Mouse (Mus musculus): ENCODE measurements around the gene Neu1. TPM values are rescaled to one million over a fixed set of nuclear protein-coding genes. Genes with fewer than 3 reads are reported as not detected.

Neu1 gene
- total RNA-seq (2014; rRNA removed) (36.7 and 36.8 TPM in 2 replicates), polyA plus RNA-seq (2015; fragmentation: Nextera tagmentation; extraction: Ambion mirVana) (33.5 and 34.5 TPM in 2 replicates)

GRCm38 (mm10) chr17:34931061-34931734, at the start of gene Neu1:
Neu1 (plus strand) TSS chr17:34931253.
- Histone ChIP-seq H3K27ac (ENCODE audit: low read depth, low read length) (peak within 1 kb of the TSS; percentile 67), H3K27me3 (ENCODE audit: insufficient read depth, low read length) (no peaks in the 10 kb centered on the region), H3K9ac (peak within 1 kb of the TSS; percentile 88), H3K4me2 (ENCODE audit: low read depth) (peak within 1 kb of the TSS; percentile 99), H3K9me3 (ENCODE audit: low read length) (no peaks in the 10 kb centered on the region), H3K36me3 (ENCODE audit: insufficient read depth) (peaks cover 20% of the 10 kb centered on the region), H3K4me1 (ENCODE audit: insufficient read depth) (peaks cover 7% of the 10 kb centered on the region), H3K4me3 (ENCODE audit: low read depth, low read length) (peak within 1 kb of the TSS; percentile 87)
- ATAC-seq (peak; percentile 99), DNase-seq (peak; percentile 98)
- WGBS, result 1% methylated on average over 38 of the region's 38 CpGs
- peak; percentile 83 for TF ChIP-seq CTCF (IDR thresholded peaks at IDR 0.05; ENCODE audit: low read depth)

- Histone ChIP-seq H3K4me3 (ENCODE audit: low read depth, low read length) (no peak within 1 kb of the TSS), H3K27me3 (ENCODE audit: insufficient read depth, low read length) (0 out of 2 replicates have a peak, but pooled peaks cover 4% of the 10 kb centered on the region), H3K9me3 (ENCODE audit: low read length) (no peaks in the 10 kb centered on the region), H3K27ac (ENCODE audit: low read depth, low read length) (no peak within 1 kb of the TSS), H3K9ac (no peak within 1 kb of the TSS), H3K4me2 (ENCODE audit: low read depth) (no peak within 1 kb of the TSS), H3K36me3 (ENCODE audit: insufficient read depth) (no peaks in the 10 kb centered on the region), H3K4me1 (ENCODE audit: insufficient read depth) (no peaks in the 10 kb centered on the region)
- no peak for TF ChIP-seq CTCF (IDR thresholded peaks at IDR 0.05; ENCODE audit: low read depth)
- DNase-seq (no peak), ATAC-seq (no peak)
- 10% methylated on average over 15 of the region's 15 CpGs for WGBS
These were observed 49.3 kb upstream of the Neu1 start, which contains the start of gene Gm20547 for GRCm38 (mm10) chr17:34881683-34882310. Gm20547 (minus strand) TSS chr17:34882042.

GRCm38 (mm10) chr17:34883332-34883731, 47.7 kb upstream of the Neu1 start:
- no peak for DNase-seq
- H3K27me3 ChIP-seq (ENCODE audit: insufficient read depth, low read length), result 0 out of 2 replicates have a peak, but pooled peaks cover 4% of the 10 kb centered on the region
- no peak for TF ChIP-seq CTCF (IDR thresholded peaks at IDR 0.05; ENCODE audit: low read depth)
- 57% methylated on average over 3 of the region's 3 CpGs for WGBS
- H3K4me1 ChIP-seq (ENCODE audit: insufficient read depth), result no peaks in the 10 kb centered on the region
- no peak overlapping the region for H3K27ac ChIP-seq (ENCODE audit: low read depth, low read length)
- H3K36me3 ChIP-seq (ENCODE audit: insufficient read depth), result no peaks in the 10 kb centered on the region
- H3K4me2 ChIP-seq (ENCODE audit: low read depth), result no peak overlapping the region
- no peaks in the 10 kb centered on the region for H3K9me3 ChIP-seq (ENCODE audit: low read length)
- no peak for ATAC-seq
- H3K9ac ChIP-seq, result no peak overlapping the region
- H3K4me3 ChIP-seq (ENCODE audit: low read depth, low read length), result no peak overlapping the region

GRCm38 (mm10) chr17:34884704-34885103, 46.3 kb upstream of the Neu1 start:
- ATAC-seq, result no peak
- no peak overlapping the region for H3K27ac ChIP-seq (ENCODE audit: low read depth, low read length)
- 0 out of 2 replicates have a peak, but pooled peaks cover 4% of the 10 kb centered on the region for H3K27me3 ChIP-seq (ENCODE audit: insufficient read depth, low read length)
- DNase-seq, result no peak
- H3K4me1 ChIP-seq (ENCODE audit: insufficient read depth), result no peaks in the 10 kb centered on the region
- no peak overlapping the region for H3K4me2 ChIP-seq (ENCODE audit: low read depth)
- TF ChIP-seq CTCF (IDR thresholded peaks at IDR 0.05; ENCODE audit: low read depth), result no peak
- 89% methylated on average over 6 of the region's 6 CpGs for WGBS
- H3K9me3 ChIP-seq (ENCODE audit: low read length), result no peaks in the 10 kb centered on the region
- H3K4me3 ChIP-seq (ENCODE audit: low read depth, low read length), result no peak overlapping the region
- no peak overlapping the region for H3K9ac ChIP-seq
- H3K36me3 ChIP-seq (ENCODE audit: insufficient read depth), result no peaks in the 10 kb centered on the region

GRCm38 (mm10) chr17:34885615-34886014, 45.4 kb upstream of the Neu1 start:
- no peak for TF ChIP-seq CTCF (IDR thresholded peaks at IDR 0.05; ENCODE audit: low read depth)
- 84% methylated on average over 3 of the region's 3 CpGs for WGBS
- Histone ChIP-seq H3K4me3 (ENCODE audit: low read depth, low read length) (no peak overlapping the region), H3K9ac (no peak overlapping the region), H3K27ac (ENCODE audit: low read depth, low read length) (no peak overlapping the region), H3K27me3 (ENCODE audit: insufficient read depth, low read length) (0 out of 2 replicates have a peak, but pooled peaks cover 4% of the 10 kb centered on the region), H3K4me1 (ENCODE audit: insufficient read depth) (no peaks in the 10 kb centered on the region), H3K36me3 (ENCODE audit: insufficient read depth) (no peaks in the 10 kb centered on the region), H3K9me3 (ENCODE audit: low read length) (no peaks in the 10 kb centered on the region), H3K4me2 (ENCODE audit: low read depth) (no peak overlapping the region)
- DNase-seq, result no peak
- no peak for ATAC-seq

GRCm38 (mm10) chr17:34887942-34888341, 43.1 kb upstream of the Neu1 start:
- Histone ChIP-seq H3K27me3 (ENCODE audit: insufficient read depth, low read length) (no peaks in the 10 kb centered on the region), H3K4me1 (ENCODE audit: insufficient read depth) (no peaks in the 10 kb centered on the region), H3K9me3 (ENCODE audit: low read length) (no peaks in the 10 kb centered on the region), H3K36me3 (ENCODE audit: insufficient read depth) (no peaks in the 10 kb centered on the region), H3K27ac (ENCODE audit: low read depth, low read length) (no peak overlapping the region), H3K9ac (no peak overlapping the region), H3K4me3 (ENCODE audit: low read depth, low read length) (no peak overlapping the region), H3K4me2 (ENCODE audit: low read depth) (no peak overlapping the region)
- ATAC-seq (no peak), DNase-seq (no peak)
- no peak for TF ChIP-seq CTCF (IDR thresholded peaks at IDR 0.05; ENCODE audit: low read depth)
- WGBS, result 92% methylated on average over 5 of the region's 5 CpGs

Measured in forebrain, postnatal 0 days (tissue).